Mouse (Mus musculus): ENCODE measurements at regions not wholly inside any gene's neighbourhood (a gene's known extent, or its start where the extent isn't known, plus 50 kb on each side); places are given as distances from the start of the nearest gene placed in this dataset.

DNA sequence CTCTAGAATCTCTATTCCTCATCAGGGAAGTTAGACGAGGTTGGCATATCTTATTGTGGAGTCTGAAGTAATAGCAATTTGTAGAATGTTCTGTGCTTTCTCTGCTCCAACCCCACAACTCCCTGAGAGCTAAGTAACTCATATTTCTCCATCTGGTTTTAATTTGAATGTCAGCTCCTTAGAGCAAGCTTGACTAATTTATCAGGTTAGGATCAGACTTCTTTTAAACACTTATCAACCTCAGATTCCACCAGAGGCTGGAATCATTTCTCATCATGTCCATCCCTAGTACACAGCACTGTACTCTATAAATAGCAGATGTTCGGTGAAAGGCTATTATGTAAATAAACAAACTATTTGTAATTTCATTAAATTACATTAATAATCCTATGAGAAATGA, 485.4 kb upstream of the Kif18a start:
- TF ChIP-seq CTCF (IDR thresholded peaks at IDR 0.05; ENCODE audit: low read depth) (no peak), EP300 (IDR thresholded peaks at IDR 0.05; ENCODE audit: low read depth) (no peak)

Data from heart, postnatal 0 days (tissue).